Mouse (Mus musculus) testis, adult 2 months (tissue): ENCODE data around the gene Nectin1. TPM values are rescaled to one million over a fixed set of nuclear protein-coding genes. Genes with fewer than 3 reads are reported as not detected.

Experiments
- H3K27ac ChIP-seq: fragments of 200-500 bp; 2 replicates; pipeline ENCODE4 v1.5.1; 2012; ENCODE audit warnings: low read depth, low read length; ENCODE audit not compliant: control insufficient read depth, insufficient read depth
- H3K27me3 ChIP-seq: fragments of 200-500 bp; 2 replicates; pipeline ENCODE4 v1.6.1; 2012; ENCODE audit warnings: mild to moderate bottlenecking, low read length, moderate library complexity; ENCODE audit not compliant: control insufficient read depth, insufficient read depth
- H3K36me3 ChIP-seq: fragments of 200-500 bp; 2 replicates; pipeline ENCODE4 v1.6.1; 2012; ENCODE audit warnings: mild to moderate bottlenecking, low read length; ENCODE audit not compliant: control insufficient read depth, insufficient read depth
- H3K4me1 ChIP-seq: fragments of 200-500 bp; 2 replicates; pipeline ENCODE4 v1.6.1; 2012; ENCODE audit warnings: low read length; ENCODE audit not compliant: control insufficient read depth, insufficient read depth
- H3K4me3 ChIP-seq: fragments of 200-500 bp; 2 replicates; pipeline ENCODE4 v1.5.1; 2012; ENCODE audit warnings: low read depth, mild to moderate bottlenecking, low read length, moderate library complexity, mixed read lengths; ENCODE audit not compliant: control insufficient read depth
- CTCF ChIP-seq: fragments of 200-500 bp; IDR thresholded peaks from 2 replicates; pipeline ENCODE4 v1.5.1; 2012; ENCODE audit warnings: low read depth, mild to moderate bottlenecking, inconsistent platforms, low read length, moderate library complexity; ENCODE audit not compliant: control insufficient read depth, insufficient read depth, insufficient replicate concordance
- POLR2A ChIP-seq: fragments of 200-500 bp; IDR thresholded peaks from 2 replicates; pipeline ENCODE4 v1.6.1; 2012; ENCODE audit warnings: low read depth, mild to moderate bottlenecking, inconsistent platforms, low read length, moderate library complexity; ENCODE audit not compliant: control insufficient read depth
- polyA plus RNA-seq: library from polyadenylated mRNA; depleted of rRNA; stranded (reverse); fragments of >200 nt; gene quantifications from 2 replicates; pipeline ENCODE4 v1.2.3, GENCODE M21; 2012

Gene Nectin1
- polyA plus RNA-seq, 1 experiment = 2.2 TPM

GRCm38 (mm10) chr9:43768779-43769178 lies 25.0 kb downstream of the Nectin1 start:
- Histone ChIP-seq H3K4me3 (no peak overlapping the region), H3K4me1 (no peaks in the 10 kb centered on the region), H3K27me3 (no peaks in the 10 kb centered on the region), H3K36me3 (no peaks in the 10 kb centered on the region), H3K27ac (no peak overlapping the region)
- TF ChIP-seq POLR2A (no peak), CTCF (no peak)

GRCm38 (mm10) chr9:43769228-43769627 lies 25.4 kb downstream of the Nectin1 start:
- H3K4me1 ChIP-seq = no peaks in the 10 kb centered on the region
- TF ChIP-seq CTCF (no peak), POLR2A (no peak)
- H3K36me3 ChIP-seq = no peaks in the 10 kb centered on the region
- H3K4me3 ChIP-seq = no peak overlapping the region
- no peak overlapping the region for H3K27ac ChIP-seq
- no peaks in the 10 kb centered on the region for H3K27me3 ChIP-seq

- no peak for TF ChIP-seq CTCF
- no peak for TF ChIP-seq POLR2A
- Histone ChIP-seq H3K4me1 (no peaks in the 10 kb centered on the region), H3K36me3 (no peaks in the 10 kb centered on the region), H3K27me3 (no peaks in the 10 kb centered on the region), H3K27ac (no peak overlapping the region), H3K4me3 (no peak overlapping the region)
Measured at GRCm38 (mm10) chr9:43769940-43770339, 26.2 kb downstream of the Nectin1 start.

- TF ChIP-seq POLR2A = no peak
- TF ChIP-seq CTCF = no peak
- Histone ChIP-seq H3K27me3 (no peaks in the 10 kb centered on the region), H3K36me3 (no peaks in the 10 kb centered on the region), H3K27ac (no peak overlapping the region), H3K4me1 (no peaks in the 10 kb centered on the region), H3K4me3 (no peak overlapping the region)
Measured at GRCm38 (mm10) chr9:43771041-43771440, 27.3 kb downstream of the Nectin1 start.

- TF ChIP-seq POLR2A = no peak
- TF ChIP-seq CTCF = no peak
- H3K27ac ChIP-seq = no peak overlapping the region
- no peak overlapping the region for H3K4me3 ChIP-seq
- no peaks in the 10 kb centered on the region for H3K36me3 ChIP-seq
- H3K27me3 ChIP-seq = no peaks in the 10 kb centered on the region
- H3K4me1 ChIP-seq = no peaks in the 10 kb centered on the region
Measured at GRCm38 (mm10) chr9:43772460-43772859, 28.7 kb downstream of the Nectin1 start.

GRCm38 (mm10) chr9:43773521-43773920 lies 29.7 kb downstream of the Nectin1 start:
- H3K27ac ChIP-seq = no peak overlapping the region
- no peaks in the 10 kb centered on the region for H3K36me3 ChIP-seq
- H3K4me1 ChIP-seq = peaks cover 3% of the 10 kb centered on the region; the same call in 1 of the 2 replicates
- TF ChIP-seq POLR2A = no peak
- no peak for TF ChIP-seq CTCF
- H3K4me3 ChIP-seq = no peak overlapping the region
- H3K27me3 ChIP-seq = no peaks in the 10 kb centered on the region

- H3K4me3 ChIP-seq = no peak overlapping the region
- no peaks in the 10 kb centered on the region for H3K36me3 ChIP-seq
- no peak overlapping the region for H3K27ac ChIP-seq
- TF ChIP-seq CTCF = no peak
- TF ChIP-seq POLR2A = no peak
- H3K4me1 ChIP-seq = peaks cover 3% of the 10 kb centered on the region; the same call in 1 of the 2 replicates
- H3K27me3 ChIP-seq = no peaks in the 10 kb centered on the region
Measured at GRCm38 (mm10) chr9:43774427-43774826, 30.6 kb downstream of the Nectin1 start.

GRCm38 (mm10) chr9:43776231-43776630 lies 32.4 kb downstream of the Nectin1 start:
- Histone ChIP-seq H3K27ac (no peak overlapping the region), H3K4me1 (peaks cover 3% of the 10 kb centered on the region; the same call in 1 of the 2 replicates), H3K4me3 (no peak overlapping the region), H3K27me3 (no peaks in the 10 kb centered on the region), H3K36me3 (no peaks in the 10 kb centered on the region)
- TF ChIP-seq POLR2A (no peak), CTCF (no peak)
